Mouse (Mus musculus) forebrain, postnatal 0 days (tissue): ENCODE results near the gene Csn1s2b. TPM values are rescaled to one million over a fixed set of nuclear protein-coding genes. Genes with fewer than 3 reads are reported as not detected.
"Not testable (repeated sequence)": the region's sequence is repeated elsewhere in the genome, so short reads cannot be mapped to it uniquely, and the experiment has no call there.

Experiments
- ATAC-seq: fragments of 200-750 bp; cut with Nextera tagmentation; 2 replicates; pipeline ENCODE4 v1.8.0; 2017; ENCODE audit warnings: mild to moderate bottlenecking, moderate library complexity
- DNase-seq: peaks from one replicate; pipeline ENCODE4 v3.0.0-alpha.2; 2015
- H3K27ac ChIP-seq: fragments of 300-500 bp; sonication (generic); 2 replicates; pipeline ENCODE4 v1.5.1; 2014; ENCODE audit warnings: low read depth, mild to moderate bottlenecking, antibody characterized with exemption, low read length, moderate library complexity, mixed read lengths
- H3K27me3 ChIP-seq: fragments of 300-500 bp; sonication (generic); 2 replicates; pipeline ENCODE4 v1.6.1; 2014; ENCODE audit warnings: mild to moderate bottlenecking, low read length, mixed read lengths; ENCODE audit not compliant: insufficient read depth
- H3K36me3 ChIP-seq: fragments of 300-500 bp; sonication (generic); 2 replicates; pipeline ENCODE4 v1.6.1; 2014; ENCODE audit warnings: mild to moderate bottlenecking, moderate library complexity; ENCODE audit not compliant: insufficient read depth
- H3K4me1 ChIP-seq: fragments of 300-500 bp; sonication (generic); 2 replicates; pipeline ENCODE4 v1.6.1; 2014; ENCODE audit warnings: antibody characterized with exemption; ENCODE audit not compliant: insufficient read depth
- H3K4me2 ChIP-seq: fragments of 300-500 bp; sonication (generic); 2 replicates; pipeline ENCODE4 v1.6.1; 2014; ENCODE audit warnings: low read depth, mild to moderate bottlenecking, moderate library complexity
- H3K4me3 ChIP-seq: fragments of 300-500 bp; sonication (generic); 2 replicates; pipeline ENCODE4 v1.5.1; 2014; ENCODE audit warnings: low read depth, low read length, mixed read lengths
- H3K9ac ChIP-seq: fragments of 300-500 bp; sonication (generic); 2 replicates; pipeline ENCODE4 v1.6.1; 2014; ENCODE audit warnings: mild to moderate bottlenecking
- H3K9me3 ChIP-seq: fragments of 300-500 bp; sonication (generic); 2 replicates; pipeline ENCODE4 v1.6.1; 2016; ENCODE audit warnings: low read length
- CTCF ChIP-seq: sonication (generic); IDR thresholded peaks from 2 replicates; pipeline ENCODE4 v1.5.1; 2016; ENCODE audit warnings: antibody characterized with exemption, control low read depth, low read depth
- WGBS: fragments of 180-500 bp; shearing (Covaris S2); extraction: QIAGEN DNeasy Blood & Tissue Kit; methylation state at CpG from one replicate; pipeline ENCODE4 v1.1.7; 2014; 5-methylcytosine and 5-hydroxymethylcytosine counted together
- polyA plus RNA-seq: library from polyadenylated mRNA; unstranded; fragments of >200 nt; fragmentation: Nextera tagmentation; extraction: Ambion mirVana; gene quantifications from 2 replicates; pipeline ENCODE4 v1.2.1, GENCODE M21; 2015
- total RNA-seq: library from RNA; depleted of rRNA; stranded (reverse); fragments of >200 nt; gene quantifications from 2 replicates; pipeline ENCODE4 v1.2.3, GENCODE M21; 2014; rRNA removed

The Csn1s2b gene
- total RNA-seq, result not detected in 2 replicates
- not detected in 2 replicates for polyA plus RNA-seq

GRCm38 (mm10) chr5:87807782-87808181 is at the start of gene Csn1s2b:
TSS of gene Csn1s2b (plus strand) at chr5:87808082.
- no peak for DNase-seq
- H3K4me2 ChIP-seq, result no peak within 1 kb of the TSS
- H3K9ac ChIP-seq, result no peak within 1 kb of the TSS
- no peaks in the 10 kb centered on the region for H3K9me3 ChIP-seq
- no peak for TF ChIP-seq CTCF
- H3K27me3 ChIP-seq, result no peaks in the 10 kb centered on the region
- ATAC-seq, result no peak
- no peaks in the 10 kb centered on the region for H3K4me1 ChIP-seq
- H3K36me3 ChIP-seq, result no peaks in the 10 kb centered on the region
- no peak within 1 kb of the TSS for H3K4me3 ChIP-seq
- no peak within 1 kb of the TSS for H3K27ac ChIP-seq
- 77% methylated on average over 2 of the region's 2 CpGs for WGBS

- Histone ChIP-seq H3K4me2 (no peak overlapping the region), H3K9ac (no peak overlapping the region), H3K36me3 (no peaks in the 10 kb centered on the region), H3K27ac (no peak overlapping the region), H3K4me1 (no peaks in the 10 kb centered on the region), H3K4me3 (no peak overlapping the region), H3K9me3 (no peaks in the 10 kb centered on the region), H3K27me3 (no peaks in the 10 kb centered on the region)
- WGBS, result 88% methylated on average over 3 of the region's 3 CpGs
- DNase-seq (no peak), ATAC-seq (no peak)
- TF ChIP-seq CTCF, result no peak
Measured at GRCm38 (mm10) chr5:87764546-87764945, 43.3 kb upstream of the Csn1s2b start.

- ATAC-seq, result not testable (repeated sequence)
Measured at GRCm38 (mm10) chr5:87772151-87772550, 35.7 kb upstream of the Csn1s2b start.

DNA sequence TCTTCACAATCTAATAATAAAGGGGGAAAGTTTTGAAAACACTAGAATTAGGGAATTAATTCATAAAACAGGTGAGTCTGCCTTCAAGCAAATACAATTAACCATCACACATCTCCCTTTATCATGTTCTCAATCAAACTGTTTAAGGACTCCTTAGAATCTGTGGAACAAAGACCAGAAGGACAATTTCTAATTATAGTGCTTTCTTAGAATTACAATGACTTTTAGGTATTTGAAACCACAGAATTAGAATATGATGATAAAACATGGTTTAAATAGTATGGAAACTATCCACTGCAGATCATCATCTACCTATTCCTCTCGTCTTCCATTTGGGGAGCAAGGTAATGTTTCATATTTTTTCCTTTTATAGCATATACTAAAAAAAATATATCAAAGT is 33.6 kb upstream of the Csn1s2b start, which contains the start of gene Csn1s2a:
TSS of gene Csn1s2a (plus strand) at position 301 of the 400 bp plus-strand sequence.
- no peak for TF ChIP-seq CTCF

More at GRCm38 (mm10) chr5:87772151-87772550, 35.7 kb upstream of the Csn1s2b start:
- not testable (repeated sequence) for H3K4me3 ChIP-seq, H3K27ac ChIP-seq, H3K9ac ChIP-seq, H3K9me3 ChIP-seq, H3K4me1 ChIP-seq, H3K4me2 ChIP-seq, H3K27me3 ChIP-seq, DNase-seq, H3K36me3 ChIP-seq
- 58% methylated on average over 2 of the region's 2 CpGs for WGBS

GRCm38 (mm10) chr5:87782731-87783130 is 25.2 kb upstream of the Csn1s2b start:
- DNase-seq (peak; percentile 7), ATAC-seq (no peak)
- H3K4me1 ChIP-seq, result no peaks in the 10 kb centered on the region
- peak; percentile 44 for TF ChIP-seq CTCF
- H3K4me3 ChIP-seq, result no peak overlapping the region
- H3K9me3 ChIP-seq, result no peaks in the 10 kb centered on the region
- 62% methylated on average over 4 of the region's 4 CpGs for WGBS
- H3K4me2 ChIP-seq, result no peak overlapping the region
- no peaks in the 10 kb centered on the region for H3K27me3 ChIP-seq
- no peaks in the 10 kb centered on the region for H3K36me3 ChIP-seq
- H3K27ac ChIP-seq, result no peak overlapping the region
- no peak overlapping the region for H3K9ac ChIP-seq

More for the DNA sequence above, 33.6 kb upstream of the Csn1s2b start, which contains the start of gene Csn1s2a:
- Histone ChIP-seq H3K4me1 (no peaks in the 10 kb centered on the region), H3K27ac (no peak within 1 kb of the TSS), H3K4me3 (no peak within 1 kb of the TSS), H3K27me3 (no peaks in the 10 kb centered on the region), H3K9ac (no peak within 1 kb of the TSS), H3K9me3 (no peaks in the 10 kb centered on the region), H3K4me2 (no peak within 1 kb of the TSS), H3K36me3 (no peaks in the 10 kb centered on the region)
- no peak for ATAC-seq
- no peak for DNase-seq
- WGBS, result 87% methylated on average over 1 of the region's 1 CpGs

- Histone ChIP-seq H3K9me3 (no peaks in the 10 kb centered on the region), H3K4me3 (no peak overlapping the region), H3K9ac (no peak overlapping the region), H3K27ac (no peak overlapping the region), H3K27me3 (no peaks in the 10 kb centered on the region), H3K36me3 (no peaks in the 10 kb centered on the region), H3K4me2 (no peak overlapping the region), H3K4me1 (no peaks in the 10 kb centered on the region)
- DNase-seq, result no peak
- no peak for TF ChIP-seq CTCF
- ATAC-seq, result no peak
- WGBS, result 47% methylated on average over 2 of the region's 2 CpGs
Measured at GRCm38 (mm10) chr5:87809253-87809652, 1.4 kb downstream of the Csn1s2b start.

DNA sequence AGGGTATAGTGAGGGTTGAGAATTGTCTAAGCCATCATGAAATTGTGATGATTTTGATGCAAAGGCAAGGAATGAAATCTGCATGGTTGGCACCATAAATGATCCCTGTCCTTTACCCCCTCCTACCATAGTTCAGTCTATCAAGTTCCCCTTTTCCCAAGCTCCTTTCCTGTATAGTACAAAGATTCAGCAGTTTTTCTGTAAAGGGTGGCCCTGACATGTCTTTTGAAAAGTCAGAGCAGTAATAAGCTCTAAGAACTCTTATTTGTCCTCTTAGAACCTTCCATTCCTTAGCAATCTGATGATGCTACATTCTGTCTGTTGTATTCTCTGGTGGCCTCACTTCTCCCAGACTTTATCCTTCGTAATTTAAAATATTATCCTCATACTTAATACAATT is 17.5 kb downstream of the Csn1s2b start, which contains the start of gene Prr27:
TSS of gene Prr27 (plus strand) at position 301 of the 400 bp plus-strand sequence.
- WGBS, result 78% methylated on average over 1 of the region's 1 CpGs
- Histone ChIP-seq H3K4me1 (no peaks in the 10 kb centered on the region), H3K27ac (no peak within 1 kb of the TSS), H3K36me3 (no peaks in the 10 kb centered on the region), H3K4me3 (no peak within 1 kb of the TSS), H3K4me2 (no peak within 1 kb of the TSS), H3K9ac (no peak within 1 kb of the TSS), H3K9me3 (no peaks in the 10 kb centered on the region), H3K27me3 (no peaks in the 10 kb centered on the region)
- DNase-seq (no peak), ATAC-seq (no peak)
- no peak for TF ChIP-seq CTCF
